Mouse (Mus musculus) adrenal gland, postnatal 10 days (tissue): ENCODE measurements around the gene Scube1. TPM values are rescaled to one million over a fixed set of nuclear protein-coding genes. Genes with fewer than 3 reads are reported as not detected.

ENCODE experiments used
- DNase-seq: peaks from one replicate; pipeline ENCODE4 v3.0.0; 2021; ENCODE audit warnings: mixed read lengths
- total RNA-seq, 2 experiments: library from RNA; stranded (reverse); gene quantifications; 2 replicates each; pipeline ENCODE4 v1.2.3; 2021

Gene Scube1
- total RNA-seq, 2 experiments from 2014 or later, result 5.5 to 9.4 TPM

DNA sequence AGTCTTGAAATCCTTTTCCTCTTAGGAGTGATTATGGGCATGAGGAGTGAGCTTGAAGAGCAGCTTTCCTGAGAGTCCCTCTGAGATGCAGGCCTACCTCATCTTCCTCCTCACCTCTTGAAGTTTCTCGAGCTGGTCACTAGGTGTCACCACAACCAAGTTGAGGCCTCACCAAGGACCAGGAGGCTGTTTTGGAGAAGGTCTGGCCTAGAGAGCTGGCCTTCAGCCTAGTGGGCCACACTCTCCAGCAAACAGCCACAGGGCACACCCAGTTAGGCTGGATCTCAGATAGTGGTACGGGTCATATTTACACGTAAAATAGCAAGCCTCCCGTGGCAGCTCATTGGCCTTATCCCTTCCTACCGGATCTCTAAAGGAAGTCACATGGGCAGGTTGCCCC, 60.1 kb downstream of the Scube1 start:
- DNase-seq, result peak; percentile 76

GRCm38 (mm10) chr15:83663066-83663465, 61.8 kb downstream of the Scube1 start:
- no peak for DNase-seq

GRCm38 (mm10) chr15:83662106-83662505, 62.7 kb downstream of the Scube1 start:
- DNase-seq, result no peak

DNA sequence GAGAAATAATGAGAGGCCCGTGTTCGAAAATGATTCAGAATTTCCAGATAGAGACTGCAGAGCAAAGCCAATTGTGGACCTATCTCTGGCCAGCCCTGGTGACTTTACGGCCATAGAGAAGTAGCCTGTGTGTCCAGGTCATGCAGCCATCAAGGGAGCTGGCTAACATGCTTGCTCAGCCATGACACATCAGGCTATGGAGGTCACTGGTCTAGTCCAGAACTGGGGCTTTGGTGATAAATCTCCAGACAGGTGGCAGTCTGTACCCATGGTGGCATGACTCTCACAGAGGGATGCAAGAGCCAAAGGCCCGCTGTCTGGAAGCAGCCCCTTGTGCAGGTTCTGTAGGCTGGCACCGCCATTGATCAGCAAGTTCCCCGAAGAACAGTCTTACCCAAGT, 82.3 kb downstream of the Scube1 start:
- DNase-seq, result no peak

DNA sequence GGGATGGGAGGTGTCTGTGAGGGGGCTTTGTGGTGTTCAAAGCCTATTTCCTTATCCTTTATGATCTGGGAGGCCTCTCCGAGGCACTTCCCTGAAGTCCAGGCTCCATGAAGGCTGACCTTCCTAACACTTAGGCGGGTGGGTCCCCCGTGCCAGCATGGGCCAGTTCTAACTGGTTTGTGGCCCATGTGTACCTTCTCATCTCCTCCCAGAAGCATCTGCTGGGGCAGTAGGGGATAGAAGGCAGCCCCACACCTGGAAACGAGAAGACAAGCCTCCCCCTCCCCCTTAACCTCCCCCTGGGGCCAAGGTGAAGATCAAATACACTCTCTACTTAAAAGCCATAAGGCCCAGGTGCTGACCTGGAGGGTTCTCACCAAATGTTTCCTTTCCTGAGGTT, 84.6 kb downstream of the Scube1 start:
- DNase-seq, result no peak

DNA sequence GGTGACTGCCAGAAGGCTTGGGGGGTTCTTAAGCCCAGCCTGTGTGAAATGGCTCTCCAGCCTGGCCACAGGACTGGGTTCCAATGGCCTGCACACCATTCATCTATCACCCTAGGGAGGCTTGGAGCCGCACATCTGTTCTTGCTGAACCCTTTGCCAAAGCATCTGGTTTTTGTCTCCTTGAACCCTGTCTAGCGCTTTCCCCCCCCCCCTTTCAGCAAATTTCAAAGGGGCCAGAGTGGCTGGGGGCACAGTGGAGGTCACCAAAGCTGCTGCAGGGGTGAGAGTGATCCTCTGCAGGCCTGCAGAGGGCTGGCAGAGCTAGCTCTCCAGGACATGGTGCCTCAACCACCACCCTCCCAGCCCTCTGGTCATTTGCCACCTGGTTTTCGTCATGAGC, 85.7 kb downstream of the Scube1 start:
- peak; percentile 19 for DNase-seq

- DNase-seq, result peak; percentile 25
Measured at GRCm38 (mm10) chr15:83638196-83638899, 86.5 kb downstream of the Scube1 start.

- no peak for DNase-seq
Measured at GRCm38 (mm10) chr15:83636759-83637158, 88.1 kb downstream of the Scube1 start.

DNA sequence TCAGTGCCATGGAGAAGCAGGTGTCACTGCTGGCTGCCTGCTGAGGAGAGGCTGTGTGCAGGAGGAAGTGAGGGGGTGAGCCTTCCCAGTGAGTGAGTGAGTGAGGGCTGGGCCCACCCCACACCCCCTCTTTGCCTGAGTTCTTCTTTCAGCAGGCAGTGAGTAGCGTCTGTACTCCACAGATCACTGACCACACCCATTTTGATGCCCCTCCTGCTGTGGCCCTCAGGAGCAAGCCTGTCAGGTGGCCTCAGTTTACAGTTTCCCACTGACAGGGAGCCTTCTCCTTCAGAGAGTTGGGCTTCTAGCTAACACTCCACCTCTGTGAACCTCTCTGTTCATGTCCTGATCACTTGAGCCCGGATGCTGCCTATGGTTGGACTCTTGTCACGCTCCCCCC, 89.6 kb downstream of the Scube1 start:
- DNase-seq, result no peak

DNA sequence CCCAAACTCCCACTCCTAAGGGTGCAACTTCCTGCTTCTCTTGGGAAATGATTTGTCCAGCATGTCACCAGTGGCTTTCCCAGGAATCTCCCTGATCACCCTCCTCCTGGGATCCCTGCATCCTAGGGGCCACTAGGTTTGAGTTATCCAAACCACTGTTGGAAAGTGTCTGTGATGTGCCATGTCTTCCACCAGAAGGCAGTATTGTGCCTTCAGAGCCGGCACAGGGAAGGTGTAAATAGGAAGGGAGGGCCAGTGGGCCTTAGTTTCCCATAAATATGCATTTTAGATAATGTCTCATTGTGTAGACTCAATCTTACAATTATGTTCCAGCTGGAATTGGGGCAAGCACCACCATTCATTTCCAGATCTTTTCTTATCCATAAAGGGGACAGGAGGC, 90.7 kb downstream of the Scube1 start:
- no peak for DNase-seq

DNA sequence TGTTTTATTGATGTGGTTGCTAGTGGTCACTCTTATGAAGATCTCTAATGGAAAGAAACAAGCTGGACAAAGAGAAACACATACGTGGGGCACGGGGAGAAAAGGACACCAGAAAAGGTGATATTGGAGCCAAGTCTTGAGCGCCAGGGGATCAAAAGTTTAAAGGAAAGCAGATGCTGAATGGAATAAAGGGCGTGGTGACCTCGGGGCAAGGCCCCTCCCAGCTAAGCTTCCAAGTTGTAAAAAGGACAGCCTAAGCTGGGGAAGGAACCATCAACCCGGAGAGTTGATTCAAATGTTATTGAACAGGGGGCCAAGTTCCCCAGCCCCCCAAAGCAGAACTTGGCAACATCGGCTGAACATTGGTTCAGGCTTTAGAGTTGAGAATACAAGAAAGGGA, 93.8 kb downstream of the Scube1 start:
- no peak for DNase-seq

DNA sequence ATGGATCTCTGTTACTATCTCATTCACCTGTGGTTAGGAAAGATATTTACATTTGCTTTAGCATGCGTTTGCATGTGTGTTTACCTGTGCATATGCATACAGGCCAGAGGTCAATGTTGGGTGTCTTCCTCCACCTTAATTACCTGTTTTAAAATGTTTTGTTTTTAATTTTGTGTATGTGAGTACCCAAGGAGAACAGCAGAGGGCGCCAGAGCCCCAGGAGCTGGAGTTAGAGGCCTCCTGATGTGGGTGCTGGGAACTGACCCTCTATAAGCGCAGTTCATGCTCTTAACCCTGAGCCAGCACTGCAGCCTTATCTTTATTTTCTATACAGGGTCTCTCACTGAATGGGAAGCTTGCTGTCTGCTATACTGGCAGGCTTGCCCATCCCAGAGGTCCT, 95.1 kb downstream of the Scube1 start:
- DNase-seq, result no peak

GRCm38 (mm10) chr15:83626142-83626645, 98.6 kb downstream of the Scube1 start:
- no peak for DNase-seq

- DNase-seq, result no peak
Measured at GRCm38 (mm10) chr15:83615245-83615644, 109.6 kb downstream of the Scube1 start.

DNA sequence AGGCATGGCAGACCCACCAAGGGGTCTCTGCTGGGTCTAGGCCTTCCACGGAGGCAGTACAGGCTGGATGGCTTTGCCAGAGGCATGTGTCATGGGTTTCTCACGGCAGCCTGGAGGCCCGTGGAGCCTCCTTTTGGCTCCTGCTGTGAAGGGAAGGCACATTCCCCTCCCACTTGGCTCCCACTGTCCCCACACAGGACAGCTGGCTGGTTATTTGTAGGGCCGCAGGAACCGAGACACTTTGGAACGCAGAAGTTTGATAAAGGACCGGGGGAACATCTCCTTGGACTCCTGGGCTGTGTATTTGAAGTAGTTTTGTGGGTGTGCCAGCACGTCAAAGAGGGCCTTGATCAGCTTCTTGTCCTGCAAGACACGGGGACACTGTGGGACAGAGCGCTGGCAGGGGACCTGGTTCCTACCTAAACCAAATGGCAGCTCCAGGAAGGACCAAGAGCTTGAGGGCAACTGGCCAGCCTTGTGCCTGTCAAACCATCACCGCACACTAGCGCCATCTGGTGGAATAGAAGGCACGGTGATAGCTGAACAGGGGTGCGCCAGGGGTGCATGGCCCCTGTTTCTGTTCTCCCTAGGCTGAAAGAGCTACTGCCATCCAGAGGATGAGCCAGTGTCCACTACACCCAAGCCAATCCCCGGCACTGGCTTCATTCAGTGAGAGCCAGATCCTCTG, 117.6 kb downstream of the Scube1 start:
- DNase-seq, result peak; percentile 83

DNA sequence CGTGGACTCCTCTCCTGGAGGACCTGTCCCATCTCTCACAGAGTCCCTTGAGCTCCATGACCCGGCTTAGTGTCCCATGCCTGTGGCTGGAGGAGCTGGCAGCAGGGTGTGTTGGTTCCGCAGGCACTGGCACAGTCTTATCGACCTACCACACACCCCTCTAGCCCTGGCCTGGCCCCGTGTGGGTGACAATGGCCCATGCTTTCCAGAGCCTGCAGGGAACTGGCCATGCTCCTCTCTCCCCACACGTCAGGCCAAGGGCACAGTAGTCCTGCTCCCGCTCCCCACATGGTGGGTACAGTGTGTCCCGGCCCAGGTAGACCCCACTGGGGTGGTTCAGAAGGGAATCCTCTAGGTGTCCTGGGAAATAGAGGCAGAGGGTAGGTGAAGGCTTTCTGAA, 118.1 kb downstream of the Scube1 start:
- DNase-seq, result no peak

DNA sequence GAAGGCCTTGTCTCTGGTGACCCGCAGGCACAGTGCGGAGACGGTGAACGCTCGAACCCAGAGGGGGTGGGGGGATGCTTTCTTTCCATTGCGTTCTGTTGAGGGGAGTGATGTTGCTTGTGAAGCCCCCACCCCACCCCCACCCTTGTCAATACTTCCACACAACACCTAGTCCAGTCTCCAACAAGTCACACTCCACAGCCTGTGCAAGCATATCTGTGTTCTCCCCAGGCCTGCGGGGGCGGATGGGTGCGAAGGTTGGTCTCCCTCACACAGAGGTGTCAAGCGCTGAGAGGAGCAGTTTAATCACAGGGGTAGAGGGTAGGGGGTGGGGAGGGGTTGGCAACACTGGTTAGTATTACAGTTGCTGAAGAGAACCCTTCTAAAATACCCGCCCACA, 118.6 kb downstream of the Scube1 start:
- DNase-seq, result no peak

- no peak for DNase-seq
Measured at GRCm38 (mm10) chr15:83603426-83603825, 121.4 kb downstream of the Scube1 start.

GRCm38 (mm10) chr15:83603046-83603396, 121.8 kb downstream of the Scube1 start:
- no peak for DNase-seq

DNA sequence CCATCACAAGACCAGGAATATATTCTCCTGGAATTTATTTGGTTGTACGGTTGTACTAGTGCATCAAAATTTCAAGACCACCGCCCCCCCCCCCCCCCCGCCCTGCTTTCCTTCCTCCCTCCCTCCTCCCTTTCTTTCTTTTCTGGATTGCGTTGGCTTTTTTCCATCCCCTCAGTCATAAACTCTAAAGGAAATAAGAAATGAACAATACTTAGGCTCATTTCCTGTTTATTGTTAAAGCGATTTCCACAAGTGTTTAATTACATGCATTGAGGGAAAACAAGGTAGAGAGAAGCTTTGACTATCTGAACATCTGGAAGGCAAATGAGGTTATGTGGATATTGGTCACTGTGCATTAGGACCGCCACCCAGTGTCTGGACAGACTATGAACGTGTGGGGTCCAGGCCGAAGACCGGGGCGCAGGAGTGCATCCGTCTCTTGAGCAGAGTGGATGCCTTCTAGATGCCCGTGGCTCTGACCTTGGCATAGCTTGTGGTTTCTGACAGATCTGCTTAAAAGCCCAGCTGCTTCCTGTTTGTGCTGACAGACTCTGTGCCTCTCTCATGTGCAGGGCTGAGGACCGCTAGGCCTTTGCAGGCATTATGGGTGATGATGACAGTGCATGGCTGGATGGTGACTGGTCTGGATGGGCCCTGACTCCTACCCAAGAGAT, 122.3 kb downstream of the Scube1 start:
- DNase-seq, result peak; percentile 45

GRCm38 (mm10) chr15:83601185-83601584, 123.6 kb downstream of the Scube1 start:
- DNase-seq, result no peak

GRCm38 (mm10) chr15:83596833-83597232, 128.0 kb downstream of the Scube1 start:
- no peak for DNase-seq

DNA sequence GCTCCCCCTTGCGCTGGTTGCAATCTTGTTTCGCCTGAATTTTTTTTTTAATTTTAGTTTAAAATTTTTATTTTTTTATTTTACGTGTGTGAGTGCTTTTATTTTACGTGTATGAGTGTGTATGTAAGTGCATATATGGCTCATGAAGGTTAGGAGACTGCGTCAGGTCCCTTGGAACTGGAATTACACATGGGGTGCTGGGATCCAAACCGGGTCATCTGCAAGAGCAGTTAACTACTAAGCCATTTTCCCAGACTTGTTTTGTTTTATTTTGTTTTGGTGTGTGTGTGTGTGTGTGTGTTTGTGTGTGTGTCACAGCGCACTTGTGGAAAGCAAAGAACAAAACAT, 129.5 kb downstream of the Scube1 start:
- no peak for DNase-seq
